Mouse (Mus musculus): ENCODE measurements around the gene Abcc12. TPM values are rescaled to one million over a fixed set of nuclear protein-coding genes. Genes with fewer than 3 reads are reported as not detected.

Abcc12 gene
- polyA plus RNA-seq, 1 experiment from 2014 or later, result 0.07 TPM

- no peak overlapping the region for H3K4me2 ChIP-seq (ENCODE audit: low read depth, severe bottlenecking)
- no peaks in the 10 kb centered on the region for H3K36me3 ChIP-seq (ENCODE audit: control insufficient read depth, insufficient read depth, low read length)
- ATAC-seq (ENCODE audit: insufficient number of reproducible peaks, low FRiP score, low TSS enrichment, low read depth) (no peak), DNase-seq (ENCODE audit: low spot score) (peak; percentile 54)
- H3K27ac ChIP-seq (replicated peaks; ENCODE audit: low read depth, low read length), result no peak overlapping the region
- no peak overlapping the region for H3K9ac ChIP-seq (ENCODE audit: low read length)
- WGBS, result 43% methylated on average over 6 of the region's 6 CpGs
- 0 out of 2 replicates have a peak, but pooled peaks cover 2% of the 10 kb centered on the region for H3K4me1 ChIP-seq (ENCODE audit: control insufficient read depth, insufficient read depth, low read length)
- H3K27me3 ChIP-seq (ENCODE audit: control insufficient read depth, insufficient read depth, low read length), result no peaks in the 10 kb centered on the region
- no peaks in the 10 kb centered on the region for H3K9me3 ChIP-seq (ENCODE audit: control insufficient read depth, low read length)
- no peak overlapping the region for H3K4me3 ChIP-seq (ENCODE audit: low read depth, low read length)
Observed at GRCm38 (mm10) chr8:86586642-86587041, 6.2 kb upstream of the Abcc12 start.

- H3K27ac ChIP-seq (replicated peaks; ENCODE audit: low read depth, low read length), result no peak overlapping the region
- 0 out of 2 replicates have a peak, but pooled peaks cover 2% of the 10 kb centered on the region for H3K4me1 ChIP-seq (ENCODE audit: control insufficient read depth, insufficient read depth, low read length)
- WGBS, result 46% methylated on average over 5 of the region's 5 CpGs
- no peaks in the 10 kb centered on the region for H3K36me3 ChIP-seq (ENCODE audit: control insufficient read depth, insufficient read depth, low read length)
- H3K4me2 ChIP-seq (ENCODE audit: low read depth, severe bottlenecking), result no peak overlapping the region
- no peak overlapping the region for H3K9ac ChIP-seq (ENCODE audit: low read length)
- DNase-seq (ENCODE audit: low spot score) (no peak), ATAC-seq (ENCODE audit: insufficient number of reproducible peaks, low FRiP score, low TSS enrichment, low read depth) (no peak)
- H3K27me3 ChIP-seq (ENCODE audit: control insufficient read depth, insufficient read depth, low read length), result no peaks in the 10 kb centered on the region
- no peaks in the 10 kb centered on the region for H3K9me3 ChIP-seq (ENCODE audit: control insufficient read depth, low read length)
- no peak overlapping the region for H3K4me3 ChIP-seq (ENCODE audit: low read depth, low read length)
Observed at GRCm38 (mm10) chr8:86586058-86586457, 5.6 kb upstream of the Abcc12 start.

- H3K27me3 ChIP-seq (ENCODE audit: control insufficient read depth, insufficient read depth, low read length), result no peaks in the 10 kb centered on the region
- no peak overlapping the region for H3K9ac ChIP-seq (ENCODE audit: low read length)
- peak overlapping the region; percentile 44; the same call in 1 of the 2 replicates for H3K4me2 ChIP-seq (ENCODE audit: low read depth, severe bottlenecking)
- ATAC-seq (ENCODE audit: insufficient number of reproducible peaks, low FRiP score, low TSS enrichment, low read depth), result no peak
- H3K36me3 ChIP-seq (ENCODE audit: control insufficient read depth, insufficient read depth, low read length), result no peaks in the 10 kb centered on the region
- DNase-seq (ENCODE audit: low spot score), result peak; percentile 84
- no peak overlapping the region for H3K27ac ChIP-seq (replicated peaks; ENCODE audit: low read depth, low read length)
- peak overlapping the region; percentile 22 for H3K4me3 ChIP-seq (ENCODE audit: low read depth, low read length)
- 3% methylated on average over 16 of the region's 16 CpGs for WGBS
- H3K4me1 ChIP-seq (ENCODE audit: control insufficient read depth, insufficient read depth, low read length), result 0 out of 2 replicates have a peak, but pooled peaks cover 2% of the 10 kb centered on the region
- H3K9me3 ChIP-seq (ENCODE audit: control insufficient read depth, low read length), result no peaks in the 10 kb centered on the region
Observed at GRCm38 (mm10) chr8:86585532-86585931, 5.0 kb upstream of the Abcc12 start.

- H3K27me3 ChIP-seq (ENCODE audit: control insufficient read depth, insufficient read depth, low read length), result no peaks in the 10 kb centered on the region
- no peaks in the 10 kb centered on the region for H3K9me3 ChIP-seq (ENCODE audit: control insufficient read depth, low read length)
- ATAC-seq (ENCODE audit: insufficient number of reproducible peaks, low FRiP score, low TSS enrichment, low read depth), result no peak
- no peak overlapping the region for H3K27ac ChIP-seq (replicated peaks; ENCODE audit: low read depth, low read length)
- peak; percentile 88 for DNase-seq (ENCODE audit: low spot score)
- H3K4me1 ChIP-seq (ENCODE audit: control insufficient read depth, insufficient read depth, low read length), result 0 out of 2 replicates have a peak, but pooled peaks cover 2% of the 10 kb centered on the region
- WGBS, result 7% methylated on average over 11 of the region's 11 CpGs
- no peak overlapping the region for H3K9ac ChIP-seq (ENCODE audit: low read length)
- peak overlapping the region; percentile 22 for H3K4me3 ChIP-seq (ENCODE audit: low read depth, low read length)
- peak overlapping the region; percentile 44; the same call in 1 of the 2 replicates for H3K4me2 ChIP-seq (ENCODE audit: low read depth, severe bottlenecking)
- H3K36me3 ChIP-seq (ENCODE audit: control insufficient read depth, insufficient read depth, low read length), result no peaks in the 10 kb centered on the region
Observed at GRCm38 (mm10) chr8:86585118-86585517, 4.6 kb upstream of the Abcc12 start.

- WGBS, result 68% methylated on average over 4 of the region's 4 CpGs
- ATAC-seq (ENCODE audit: insufficient number of reproducible peaks, low FRiP score, low TSS enrichment, low read depth) (no peak), DNase-seq (ENCODE audit: low spot score) (no peak)
- Histone ChIP-seq H3K27me3 (ENCODE audit: control insufficient read depth, insufficient read depth, low read length) (no peaks in the 10 kb centered on the region), H3K4me3 (ENCODE audit: low read depth, low read length) (no peak overlapping the region), H3K36me3 (ENCODE audit: control insufficient read depth, insufficient read depth, low read length) (no peaks in the 10 kb centered on the region), H3K27ac (replicated peaks; ENCODE audit: low read depth, low read length) (no peak overlapping the region), H3K9ac (ENCODE audit: low read length) (no peak overlapping the region), H3K9me3 (ENCODE audit: control insufficient read depth, low read length) (no peaks in the 10 kb centered on the region), H3K4me2 (ENCODE audit: low read depth, severe bottlenecking) (no peak overlapping the region), H3K4me1 (ENCODE audit: control insufficient read depth, insufficient read depth, low read length) (0 out of 2 replicates have a peak, but pooled peaks cover under 1% of the 10 kb centered on the region)
Observed at GRCm38 (mm10) chr8:86581921-86582331, 1.4 kb upstream of the Abcc12 start.

GRCm38 (mm10) chr8:86578693-86579092 lies 1.8 kb downstream of the Abcc12 start:
- no peak overlapping the region for H3K9ac ChIP-seq (ENCODE audit: low read length)
- no peak for DNase-seq (ENCODE audit: low spot score)
- no peaks in the 10 kb centered on the region for H3K9me3 ChIP-seq (ENCODE audit: control insufficient read depth, low read length)
- H3K27ac ChIP-seq (replicated peaks; ENCODE audit: low read depth, low read length), result no peak overlapping the region
- ATAC-seq (ENCODE audit: insufficient number of reproducible peaks, low FRiP score, low TSS enrichment, low read depth), result no peak
- H3K36me3 ChIP-seq (ENCODE audit: control insufficient read depth, insufficient read depth, low read length), result no peaks in the 10 kb centered on the region
- no peaks in the 10 kb centered on the region for H3K4me1 ChIP-seq (ENCODE audit: control insufficient read depth, insufficient read depth, low read length)
- 91% methylated on average over 8 of the region's 8 CpGs for WGBS
- no peak overlapping the region for H3K4me3 ChIP-seq (ENCODE audit: low read depth, low read length)
- H3K27me3 ChIP-seq (ENCODE audit: control insufficient read depth, insufficient read depth, low read length), result no peaks in the 10 kb centered on the region
- no peak overlapping the region for H3K4me2 ChIP-seq (ENCODE audit: low read depth, severe bottlenecking)

- no peaks in the 10 kb centered on the region for H3K27me3 ChIP-seq (ENCODE audit: control insufficient read depth, insufficient read depth, low read length)
- no peak for ATAC-seq (ENCODE audit: insufficient number of reproducible peaks, low FRiP score, low TSS enrichment, low read depth)
- H3K9ac ChIP-seq (ENCODE audit: low read length), result no peak overlapping the region
- WGBS, result 44% methylated on average over 9 of the region's 9 CpGs
- H3K27ac ChIP-seq (replicated peaks; ENCODE audit: low read depth, low read length), result no peak overlapping the region
- H3K4me1 ChIP-seq (ENCODE audit: control insufficient read depth, insufficient read depth, low read length), result no peaks in the 10 kb centered on the region
- no peak overlapping the region for H3K4me2 ChIP-seq (ENCODE audit: low read depth, severe bottlenecking)
- no peak overlapping the region for H3K4me3 ChIP-seq (ENCODE audit: low read depth, low read length)
- H3K9me3 ChIP-seq (ENCODE audit: control insufficient read depth, low read length), result no peaks in the 10 kb centered on the region
- H3K36me3 ChIP-seq (ENCODE audit: control insufficient read depth, insufficient read depth, low read length), result no peaks in the 10 kb centered on the region
- DNase-seq (ENCODE audit: low spot score), result no peak
Observed at GRCm38 (mm10) chr8:86578076-86578475, 2.4 kb downstream of the Abcc12 start.

- H3K9me3 ChIP-seq (ENCODE audit: control insufficient read depth, low read length), result no peaks in the 10 kb centered on the region
- no peak overlapping the region for H3K4me3 ChIP-seq (ENCODE audit: low read depth, low read length)
- WGBS, result 79% methylated on average over 8 of the region's 8 CpGs
- no peak overlapping the region for H3K9ac ChIP-seq (ENCODE audit: low read length)
- H3K27ac ChIP-seq (replicated peaks; ENCODE audit: low read depth, low read length), result no peak overlapping the region
- no peaks in the 10 kb centered on the region for H3K4me1 ChIP-seq (ENCODE audit: control insufficient read depth, insufficient read depth, low read length)
- no peak for ATAC-seq (ENCODE audit: insufficient number of reproducible peaks, low FRiP score, low TSS enrichment, low read depth)
- H3K36me3 ChIP-seq (ENCODE audit: control insufficient read depth, insufficient read depth, low read length), result no peaks in the 10 kb centered on the region
- no peak overlapping the region for H3K4me2 ChIP-seq (ENCODE audit: low read depth, severe bottlenecking)
- no peak for DNase-seq (ENCODE audit: low spot score)
- no peaks in the 10 kb centered on the region for H3K27me3 ChIP-seq (ENCODE audit: control insufficient read depth, insufficient read depth, low read length)
Observed at GRCm38 (mm10) chr8:86577547-86577946, 2.9 kb downstream of the Abcc12 start.

- Histone ChIP-seq H3K4me3 (ENCODE audit: low read depth, low read length) (no peak overlapping the region), H3K27ac (replicated peaks; ENCODE audit: low read depth, low read length) (no peak overlapping the region), H3K36me3 (ENCODE audit: control insufficient read depth, insufficient read depth, low read length) (no peaks in the 10 kb centered on the region), H3K4me1 (ENCODE audit: control insufficient read depth, insufficient read depth, low read length) (no peaks in the 10 kb centered on the region), H3K9me3 (ENCODE audit: control insufficient read depth, low read length) (no peaks in the 10 kb centered on the region), H3K4me2 (ENCODE audit: low read depth, severe bottlenecking) (no peak overlapping the region), H3K9ac (ENCODE audit: low read length) (no peak overlapping the region), H3K27me3 (ENCODE audit: control insufficient read depth, insufficient read depth, low read length) (no peaks in the 10 kb centered on the region)
- DNase-seq (ENCODE audit: low spot score) (no peak), ATAC-seq (ENCODE audit: insufficient number of reproducible peaks, low FRiP score, low TSS enrichment, low read depth) (no peak)
- 87% methylated on average over 9 of the region's 9 CpGs for whole genome bisulfite sequencing
Observed at GRCm38 (mm10) chr8:86563674-86564073, 16.8 kb downstream of the Abcc12 start.

All from limb, embryonic 11.5 days (tissue).